Mouse (Mus musculus) erythroblast, embryonic 14.5 days (primary cell): ENCODE measurements around the gene Saysd1. TPM values are rescaled to one million over a fixed set of nuclear protein-coding genes. Genes with fewer than 3 reads are reported as not detected.
"Not testable (repeated sequence)": the region's sequence is repeated elsewhere in the genome, so short reads cannot be mapped to it uniquely, and the experiment has no call there.

Experiments
- H3K27me3 ChIP-seq: 2 replicates; pipeline ENCODE4 v1.6.1; 2012; ENCODE audit warnings: inconsistent platforms; ENCODE audit not compliant: control insufficient read depth
- H3K36me3 ChIP-seq: 2 replicates; pipeline ENCODE4 v1.6.1; 2012; ENCODE audit warnings: mild to moderate bottlenecking, inconsistent platforms; ENCODE audit not compliant: control insufficient read depth
- H3K4me1 ChIP-seq: 2 replicates; pipeline ENCODE4 v1.6.1; 2012; ENCODE audit warnings: inconsistent platforms; ENCODE audit not compliant: control insufficient read depth
- H3K4me3 ChIP-seq: replicated peaks from 2 replicates; pipeline ENCODE3; 2012; ENCODE audit warnings: moderate library complexity, mild to moderate bottlenecking, inconsistent platforms
- H3K9me3 ChIP-seq: 2 replicates; pipeline ENCODE4 v1.6.1; 2012; ENCODE audit warnings: low read length, inconsistent platforms, mixed read lengths; ENCODE audit not compliant: control insufficient read depth
- GATA1 ChIP-seq: IDR thresholded peaks from 2 replicates; pipeline ENCODE4 v1.6.1; 2012; ENCODE audit warnings: low read length, inconsistent platforms, mixed read lengths
- TAL1 ChIP-seq: IDR thresholded peaks from 3 replicates; pipeline ENCODE4 v1.6.1; 2012; ENCODE audit warnings: low read length, inconsistent platforms, mixed read lengths
- polyA plus RNA-seq: library from polyadenylated mRNA; stranded (reverse); fragments of >175 nt; gene quantifications from 2 replicates; pipeline ENCODE4 v1.2.3, GENCODE M21; 2012

Saysd1 gene
- polyA plus RNA-seq, 1 experiment: 0.26 TPM

DNA sequence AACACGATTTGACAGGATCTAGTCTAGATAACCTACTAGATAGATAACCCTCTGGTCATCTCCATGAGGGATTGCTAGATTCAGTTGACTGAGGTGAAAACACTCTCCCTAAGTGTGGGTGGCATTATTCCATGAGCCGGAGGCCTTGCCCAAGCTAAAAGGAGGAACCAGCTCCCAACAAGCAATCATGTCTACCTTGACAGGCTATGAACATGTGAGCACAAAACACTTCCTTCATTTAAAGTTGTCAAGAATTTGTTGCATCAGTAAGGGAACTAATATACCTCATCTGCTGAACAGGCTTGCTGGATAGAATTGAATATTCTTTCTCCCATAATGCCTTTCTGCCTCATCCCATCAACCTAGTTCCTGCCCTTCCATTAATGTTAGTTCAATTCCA is 98.5 kb downstream of the Saysd1 start:
- no peaks in the 10 kb centered on the region for H3K27me3 ChIP-seq
- no peak overlapping the region for H3K4me3 ChIP-seq
- H3K9me3 ChIP-seq: no peaks in the 10 kb centered on the region
- TF ChIP-seq TAL1 (no peak), GATA1 (no peak)
- H3K4me1 ChIP-seq: peaks cover 2% of the 10 kb centered on the region; the same call in 1 of the 2 replicates
- H3K36me3 ChIP-seq: no peaks in the 10 kb centered on the region

- H3K4me1 ChIP-seq: peaks cover 4% of the 10 kb centered on the region; the same call in 1 of the 2 replicates
- no peaks in the 10 kb centered on the region for H3K36me3 ChIP-seq
- TF ChIP-seq GATA1 (no peak), TAL1 (no peak)
- H3K27me3 ChIP-seq: no peaks in the 10 kb centered on the region
- no peaks in the 10 kb centered on the region for H3K9me3 ChIP-seq
- no peak overlapping the region for H3K4me3 ChIP-seq
These were observed 105.6 kb downstream of the Saysd1 start for GRCm38 (mm10) chr14:20032738-20033116.

- H3K4me1 ChIP-seq: peaks cover 4% of the 10 kb centered on the region; the same call in 1 of the 2 replicates
- H3K36me3 ChIP-seq: no peaks in the 10 kb centered on the region
These were observed 106.2 kb downstream of the Saysd1 start for GRCm38 (mm10) chr14:20032016-20032737.

GRCm38 (mm10) chr14:20029606-20030005 is 108.7 kb downstream of the Saysd1 start:
- TF ChIP-seq GATA1: no peak
- TF ChIP-seq TAL1: no peak
- H3K9me3 ChIP-seq: no peaks in the 10 kb centered on the region
- H3K27me3 ChIP-seq: no peaks in the 10 kb centered on the region
- H3K4me1 ChIP-seq: peaks cover 7% of the 10 kb centered on the region
- no peaks in the 10 kb centered on the region for H3K36me3 ChIP-seq
- no peak overlapping the region for H3K4me3 ChIP-seq

More at GRCm38 (mm10) chr14:20032016-20032737, 106.2 kb downstream of the Saysd1 start:
- no peaks in the 10 kb centered on the region for H3K9me3 ChIP-seq
- TF ChIP-seq GATA1: no peak
- no peak for TF ChIP-seq TAL1
- no peak overlapping the region for H3K4me3 ChIP-seq
- H3K27me3 ChIP-seq: no peaks in the 10 kb centered on the region

DNA sequence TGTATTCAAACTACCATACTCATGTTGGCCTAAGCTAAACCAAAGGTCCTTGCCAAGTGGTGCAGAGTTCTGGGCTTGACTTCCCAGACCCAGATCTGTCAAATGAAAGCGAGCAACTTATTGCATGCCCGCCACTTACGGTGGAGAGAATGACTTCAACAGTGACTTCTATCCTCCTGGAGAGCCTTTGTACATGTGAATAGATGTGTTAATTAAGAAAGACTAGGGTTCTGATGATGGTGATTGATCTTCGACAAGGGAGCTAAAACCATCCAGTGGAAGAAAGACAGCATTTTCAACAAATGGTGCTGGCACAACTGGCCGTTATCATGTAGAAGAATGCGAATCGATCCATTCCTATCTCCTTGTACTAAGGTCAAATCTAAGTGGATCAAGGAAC is 110.9 kb downstream of the Saysd1 start:
- H3K9me3 ChIP-seq, H3K4me1 ChIP-seq, H3K36me3 ChIP-seq, H3K4me3 ChIP-seq, H3K27me3 ChIP-seq: not testable (repeated sequence)

Other genes starting within 250 kb of the Saysd1 start
- not detected in 2 replicates for gene Gng2, start 160.9 kb downstream of the Saysd1 start, polyA plus RNA-seq
- gene Kcnk5, start 43.3 kb upstream of the Saysd1 start, polyA plus RNA-seq: 1.6 and 1.9 TPM in 2 replicates
- 0.03 and 0.05 TPM in 2 replicates for gene Kcnk16, start 130.7 kb upstream of the Saysd1 start, polyA plus RNA-seq
- gene Nudt13, start 156.2 kb upstream of the Saysd1 start, polyA plus RNA-seq: 0.10 and 0.13 TPM in 2 replicates
- 1.2 and 2.3 TPM in 2 replicates for gene Ecd, start 209.6 kb upstream of the Saysd1 start, polyA plus RNA-seq
- 1.1 TPM in 2 replicates for gene Fam149b, start 209.6 kb upstream of the Saysd1 start, polyA plus RNA-seq